Mouse (Mus musculus) MEL (cell line): Measurements from ENCODE around the gene Mthfd1l.

Experiments used
- CHD2 ChIP-seq: IDR thresholded peaks from 2 replicates; pipeline ENCODE4 v1.6.1; 2011; ENCODE audit warnings: low read length, improper control_type of control experiment
- CTCF ChIP-seq, 3 experiments: IDR thresholded peaks in 2 of 3; conservative IDR thresholded peaks in 1 of 3; 2 replicates each; pipeline ENCODE4 v1.5.1; 2011 to 2012; ENCODE audit warnings: low read length in 3 of 3, low read depth in 2 of 3, mild to moderate bottlenecking in 2 of 3, improper control_type of control experiment in 1 of 3, inconsistent platforms in 1 of 3, mixed read lengths in 1 of 3, moderate library complexity in 1 of 3; ENCODE audit not compliant: control insufficient read depth in 1 of 3, insufficient read depth in 1 of 3, poor library complexity in 1 of 3, severe bottlenecking in 1 of 3
- JUND ChIP-seq: IDR thresholded peaks from 2 replicates; pipeline ENCODE4 v1.6.1; 2011; ENCODE audit warnings: low read depth, mild to moderate bottlenecking, improper control_type of control experiment, low read length
- MAFK ChIP-seq: IDR thresholded peaks from 2 replicates; pipeline ENCODE4 v1.6.1; 2011; ENCODE audit warnings: low read depth, mild to moderate bottlenecking, low read length, improper control_type of control experiment, borderline replicate concordance
- MYB ChIP-seq: IDR thresholded peaks from 2 replicates; pipeline ENCODE4 v1.6.1; 2011; ENCODE audit warnings: mild to moderate bottlenecking, low read depth, low read length, improper control_type of control experiment
- MYC ChIP-seq: IDR thresholded peaks from 2 replicates; pipeline ENCODE4 v1.6.1; 2011; ENCODE audit warnings: low read depth, mild to moderate bottlenecking, low read length, improper control_type of control experiment, moderate library complexity
- POLR2A ChIP-seq, 2 experiments: IDR thresholded peaks; 2 replicates each; pipeline ENCODE4 v1.6.1; 2011 to 2012; ENCODE audit warnings: low read length in 2 of 2, mild to moderate bottlenecking in 2 of 2, control low read depth in 1 of 2, improper control_type of control experiment in 1 of 2, low read depth in 1 of 2, moderate library complexity in 1 of 2; ENCODE audit not compliant: control insufficient read depth in 1 of 2, insufficient read depth in 1 of 2, poor library complexity in 1 of 2
- TAL1 ChIP-seq: IDR thresholded peaks from 2 replicates; pipeline ENCODE4 v1.6.1; 2012; ENCODE audit warnings: mild to moderate bottlenecking, inconsistent platforms, low read length, moderate library complexity, mixed read lengths
- ZNF384 ChIP-seq: IDR thresholded peaks from 2 replicates; pipeline ENCODE4 v1.6.1; 2012; ENCODE audit warnings: low read depth, mild to moderate bottlenecking, inconsistent platforms, low read length, improper control_type of control experiment

GRCm38 (mm10) chr10:4155521-4155920 is 182.6 kb downstream of the Mthfd1l start:
- no peak for TF ChIP-seq CTCF (IDR thresholded peaks at IDR 0.05 in 2 of 3, conservative IDR thresholded peaks at IDR 0.05 in 1 of 3; ENCODE audit: control insufficient read depth in 1 of 3, insufficient read depth in 1 of 3, low read depth in 2 of 3, low read length in 3 of 3, poor library complexity in 1 of 3, severe bottlenecking in 1 of 3)
- no peak for TF ChIP-seq TAL1
- TF ChIP-seq MYC = no peak
- no peak for TF ChIP-seq JUND
- no peak for TF ChIP-seq MAFK
- TF ChIP-seq CHD2 = no peak
- no peak for TF ChIP-seq ZNF384
- no peak for TF ChIP-seq MYB
- no peak for TF ChIP-seq POLR2A (IDR thresholded peaks at IDR 0.05; ENCODE audit: control insufficient read depth in 1 of 2, insufficient read depth in 1 of 2, low read depth in 1 of 2, low read length in 2 of 2, poor library complexity in 1 of 2)
